Mouse (Mus musculus): ENCODE results near the gene Rnf43. TPM values are rescaled to one million over a fixed set of nuclear protein-coding genes. Genes with fewer than 3 reads are reported as not detected.

Gene Rnf43
- polyA plus RNA-seq, 1 experiment, result not detected

GRCm38 (mm10) chr11:87698126-87698525, 35.6 kb downstream of the Rnf43 start:
- TF ChIP-seq MYOD1 (IDR thresholded peaks at IDR 0.05; ENCODE audit: control insufficient read depth, insufficient read length, low read depth), result no peak
- no peak for TF ChIP-seq MYOG (IDR thresholded peaks at IDR 0.05; ENCODE audit: control insufficient read depth, extremely low read depth, insufficient read length)
- no peak for TF ChIP-seq CEBPB (IDR thresholded peaks at IDR 0.05; ENCODE audit: low read depth)
- TF ChIP-seq MAX (IDR thresholded peaks at IDR 0.05), result no peak
- no peak for TF ChIP-seq USF1 (IDR thresholded peaks at IDR 0.05; ENCODE audit: low read depth)
- TF ChIP-seq CTCF (IDR thresholded peaks at IDR 0.05; ENCODE audit: control insufficient read depth, insufficient read depth, insufficient read length), result no peak
- TF ChIP-seq FOSL1 (IDR thresholded peaks at IDR 0.05; ENCODE audit: insufficient read depth, low read length, poor library complexity, severe bottlenecking), result no peak
- Histone ChIP-seq H3K27me3 (ENCODE audit: control insufficient read depth, insufficient read depth, insufficient read length) (peaks cover 47% of the 10 kb centered on the region), H3K4me3 (ENCODE audit: insufficient read depth, poor library complexity, severe bottlenecking) (no peak overlapping the region), H3ac (ENCODE audit: control insufficient read depth, insufficient read length, low read depth) (no peak overlapping the region), H3K79me3 (ENCODE audit: low read depth) (no peaks in the 10 kb centered on the region), H3K36me3 (ENCODE audit: control insufficient read depth, insufficient read depth) (no peaks in the 10 kb centered on the region), H3K79me2 (ENCODE audit: control insufficient read depth, insufficient read depth) (no peaks in the 10 kb centered on the region)

GRCm38 (mm10) chr11:87701108-87701507, 38.6 kb downstream of the Rnf43 start:
- Histone ChIP-seq H3K4me3 (ENCODE audit: insufficient read depth, poor library complexity, severe bottlenecking) (no peak overlapping the region), H3K79me3 (ENCODE audit: low read depth) (no peaks in the 10 kb centered on the region), H3K36me3 (ENCODE audit: control insufficient read depth, insufficient read depth) (no peaks in the 10 kb centered on the region), H3ac (ENCODE audit: control insufficient read depth, insufficient read length, low read depth) (no peak overlapping the region), H3K79me2 (ENCODE audit: control insufficient read depth, insufficient read depth) (no peaks in the 10 kb centered on the region), H3K27me3 (ENCODE audit: control insufficient read depth, insufficient read depth, insufficient read length) (peaks cover 51% of the 10 kb centered on the region)
- TF ChIP-seq CTCF (IDR thresholded peaks at IDR 0.05; ENCODE audit: control insufficient read depth, insufficient read depth, insufficient read length) (no peak), MAX (IDR thresholded peaks at IDR 0.05) (no peak), FOSL1 (IDR thresholded peaks at IDR 0.05; ENCODE audit: insufficient read depth, low read length, poor library complexity, severe bottlenecking) (no peak), USF1 (IDR thresholded peaks at IDR 0.05; ENCODE audit: low read depth) (no peak), CEBPB (IDR thresholded peaks at IDR 0.05; ENCODE audit: low read depth) (no peak), MYOD1 (IDR thresholded peaks at IDR 0.05; ENCODE audit: control insufficient read depth, insufficient read length, low read depth) (no peak), MYOG (IDR thresholded peaks at IDR 0.05; ENCODE audit: control insufficient read depth, extremely low read depth, insufficient read length) (no peak)

GRCm38 (mm10) chr11:87701877-87702620, 39.5 kb downstream of the Rnf43 start:
- no peaks in the 10 kb centered on the region for H3K79me3 ChIP-seq (ENCODE audit: low read depth)
- no peak overlapping the region for H3ac ChIP-seq (ENCODE audit: control insufficient read depth, insufficient read length, low read depth)
- TF ChIP-seq MYOG (IDR thresholded peaks at IDR 0.05; ENCODE audit: control insufficient read depth, extremely low read depth, insufficient read length) (no peak), USF1 (IDR thresholded peaks at IDR 0.05; ENCODE audit: low read depth) (no peak), CEBPB (IDR thresholded peaks at IDR 0.05; ENCODE audit: low read depth) (no peak), MYOD1 (IDR thresholded peaks at IDR 0.05; ENCODE audit: control insufficient read depth, insufficient read length, low read depth) (no peak), FOSL1 (IDR thresholded peaks at IDR 0.05; ENCODE audit: insufficient read depth, low read length, poor library complexity, severe bottlenecking) (no peak), CTCF (IDR thresholded peaks at IDR 0.05; ENCODE audit: control insufficient read depth, insufficient read depth, insufficient read length) (no peak)
- peaks cover 52% of the 10 kb centered on the region for H3K27me3 ChIP-seq (ENCODE audit: control insufficient read depth, insufficient read depth, insufficient read length)
- no peaks in the 10 kb centered on the region for H3K36me3 ChIP-seq (ENCODE audit: control insufficient read depth, insufficient read depth)
- no peaks in the 10 kb centered on the region for H3K79me2 ChIP-seq (ENCODE audit: control insufficient read depth, insufficient read depth)
- H3K4me3 ChIP-seq (ENCODE audit: insufficient read depth, poor library complexity, severe bottlenecking), result no peak overlapping the region

GRCm38 (mm10) chr11:87703654-87704053, 41.1 kb downstream of the Rnf43 start:
- peaks cover 54% of the 10 kb centered on the region for H3K27me3 ChIP-seq (ENCODE audit: control insufficient read depth, insufficient read depth, insufficient read length)
- no peaks in the 10 kb centered on the region for H3K36me3 ChIP-seq (ENCODE audit: control insufficient read depth, insufficient read depth)
- H3K4me3 ChIP-seq (ENCODE audit: insufficient read depth, poor library complexity, severe bottlenecking), result no peak overlapping the region
- TF ChIP-seq MYOD1 (IDR thresholded peaks at IDR 0.05; ENCODE audit: control insufficient read depth, insufficient read length, low read depth) (no peak), USF1 (IDR thresholded peaks at IDR 0.05; ENCODE audit: low read depth) (no peak), CEBPB (IDR thresholded peaks at IDR 0.05; ENCODE audit: low read depth) (no peak), MAX (IDR thresholded peaks at IDR 0.05) (no peak), FOSL1 (IDR thresholded peaks at IDR 0.05; ENCODE audit: insufficient read depth, low read length, poor library complexity, severe bottlenecking) (no peak), CTCF (IDR thresholded peaks at IDR 0.05; ENCODE audit: control insufficient read depth, insufficient read depth, insufficient read length) (no peak), MYOG (IDR thresholded peaks at IDR 0.05; ENCODE audit: control insufficient read depth, extremely low read depth, insufficient read length) (no peak)
- H3K79me2 ChIP-seq (ENCODE audit: control insufficient read depth, insufficient read depth), result no peaks in the 10 kb centered on the region
- H3ac ChIP-seq (ENCODE audit: control insufficient read depth, insufficient read length, low read depth), result no peak overlapping the region
- no peaks in the 10 kb centered on the region for H3K79me3 ChIP-seq (ENCODE audit: low read depth)

GRCm38 (mm10) chr11:87704289-87704688, 41.8 kb downstream of the Rnf43 start:
- no peaks in the 10 kb centered on the region for H3K79me2 ChIP-seq (ENCODE audit: control insufficient read depth, insufficient read depth)
- TF ChIP-seq MAX (IDR thresholded peaks at IDR 0.05), result no peak
- TF ChIP-seq CEBPB (IDR thresholded peaks at IDR 0.05; ENCODE audit: low read depth), result no peak
- TF ChIP-seq USF1 (IDR thresholded peaks at IDR 0.05; ENCODE audit: low read depth), result no peak
- TF ChIP-seq MYOG (IDR thresholded peaks at IDR 0.05; ENCODE audit: control insufficient read depth, extremely low read depth, insufficient read length), result no peak
- no peak for TF ChIP-seq CTCF (IDR thresholded peaks at IDR 0.05; ENCODE audit: control insufficient read depth, insufficient read depth, insufficient read length)
- TF ChIP-seq FOSL1 (IDR thresholded peaks at IDR 0.05; ENCODE audit: insufficient read depth, low read length, poor library complexity, severe bottlenecking), result no peak
- no peaks in the 10 kb centered on the region for H3K36me3 ChIP-seq (ENCODE audit: control insufficient read depth, insufficient read depth)
- H3K27me3 ChIP-seq (ENCODE audit: control insufficient read depth, insufficient read depth, insufficient read length), result peaks cover 53% of the 10 kb centered on the region
- H3K79me3 ChIP-seq (ENCODE audit: low read depth), result no peaks in the 10 kb centered on the region
- H3ac ChIP-seq (ENCODE audit: control insufficient read depth, insufficient read length, low read depth), result no peak overlapping the region
- H3K4me3 ChIP-seq (ENCODE audit: insufficient read depth, poor library complexity, severe bottlenecking), result no peak overlapping the region

Measured in C2C12 (cell line).